Mouse (Mus musculus): ENCODE measurements around the gene Slc10a7. TPM values are rescaled to one million over a fixed set of nuclear protein-coding genes. Genes with fewer than 3 reads are reported as not detected.
"Not testable (repeated sequence)": the region's sequence is repeated elsewhere in the genome, so short reads cannot be mapped to it uniquely, and the experiment has no call there.

Gene Slc10a7
- polyA plus RNA-seq, 1 experiment, result 18.5 TPM

DNA sequence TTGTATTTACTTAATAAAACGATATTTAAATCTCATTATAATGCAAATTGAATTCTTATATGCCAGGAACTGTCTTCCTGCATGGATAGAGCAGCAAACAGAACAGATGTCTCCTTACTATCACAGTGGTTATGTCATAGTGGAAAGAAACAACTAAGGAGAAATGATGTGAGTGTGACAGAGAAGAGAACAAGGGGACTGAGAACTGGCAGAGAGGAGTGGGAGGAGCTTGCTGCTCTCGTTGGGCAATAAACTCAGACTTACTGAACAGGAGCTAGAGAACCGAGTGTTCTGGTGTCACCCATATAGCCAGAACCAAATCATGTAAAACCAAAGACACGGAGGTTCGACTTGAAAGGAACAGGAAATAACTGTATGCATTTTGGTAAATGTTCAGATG is 158.3 kb downstream of the Slc10a7 start:
- DNase-seq (ENCODE audit: low read depth), result no peak

DNA sequence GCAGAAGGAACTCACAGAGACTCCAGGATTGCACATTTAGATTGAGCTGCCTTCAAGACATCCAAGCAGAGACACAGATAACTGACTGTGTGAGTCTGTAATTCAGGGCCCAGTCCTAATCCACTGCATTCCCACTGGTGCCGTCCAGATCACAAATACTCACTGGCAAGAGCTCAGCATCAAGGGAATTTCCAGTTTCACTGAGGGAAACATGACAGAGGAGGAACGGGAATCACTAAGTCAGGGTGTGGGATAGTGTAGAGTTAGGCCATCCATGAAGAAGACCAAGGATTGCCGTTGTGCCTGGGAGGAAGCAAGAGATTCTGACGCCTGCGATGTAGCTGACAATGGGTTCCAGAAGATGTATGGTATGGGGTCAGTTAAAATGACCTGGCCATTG is 159.1 kb downstream of the Slc10a7 start:
- DNase-seq (ENCODE audit: low read depth), result no peak

DNA sequence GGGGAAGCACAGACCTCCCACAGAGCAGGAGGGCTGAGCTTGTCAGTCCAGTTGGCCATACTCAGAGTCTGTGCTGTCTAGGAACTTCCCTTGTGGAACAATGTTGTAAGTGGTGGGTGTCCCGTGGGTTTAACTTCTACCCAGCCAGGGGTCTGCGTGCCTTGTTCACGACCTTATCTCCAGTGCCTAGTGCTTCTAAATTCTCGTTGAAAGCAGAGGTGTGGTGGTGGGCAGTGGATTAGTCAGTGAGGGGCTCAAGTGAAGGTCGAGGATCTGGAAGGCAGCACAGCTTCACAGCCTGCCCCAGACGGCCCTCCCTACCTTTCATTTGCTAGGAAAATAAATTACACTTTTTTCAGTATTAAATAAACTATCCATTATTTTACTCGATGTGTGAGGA is 161.1 kb downstream of the Slc10a7 start:
- DNase-seq (ENCODE audit: low read depth), result no peak

DNA sequence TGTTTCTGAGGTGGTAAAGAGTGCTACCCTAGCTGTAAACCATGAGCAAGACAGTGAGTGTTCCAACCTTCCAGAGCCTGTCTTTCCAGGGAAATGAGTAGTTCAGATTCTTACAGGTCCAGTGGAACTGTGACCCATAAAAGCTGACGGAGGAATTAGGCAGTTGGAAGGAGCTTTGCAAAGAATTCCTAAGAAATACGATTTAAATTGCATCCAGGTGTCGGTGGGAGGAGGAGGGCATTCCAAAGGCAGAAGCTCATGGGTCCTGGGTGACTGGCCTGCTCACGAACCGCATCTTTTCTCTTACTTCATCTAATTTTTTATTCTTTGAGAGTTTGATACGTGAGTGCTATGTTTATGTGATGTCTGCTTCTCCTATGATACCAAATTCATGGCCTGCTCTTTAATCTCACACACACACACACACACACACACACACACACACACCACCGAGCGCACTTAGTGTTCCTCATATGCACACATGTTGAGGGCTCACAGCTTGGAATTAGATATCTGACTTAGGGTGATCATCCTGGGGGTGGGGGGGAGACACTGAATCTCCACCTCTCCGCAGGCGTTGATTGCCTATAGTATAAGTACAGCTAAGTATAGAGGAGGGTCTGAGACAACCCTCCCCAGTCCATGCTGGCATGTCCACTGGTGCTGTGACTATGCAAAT is 169.5 kb downstream of the Slc10a7 start:
- no peak for DNase-seq (ENCODE audit: low read depth)

DNA sequence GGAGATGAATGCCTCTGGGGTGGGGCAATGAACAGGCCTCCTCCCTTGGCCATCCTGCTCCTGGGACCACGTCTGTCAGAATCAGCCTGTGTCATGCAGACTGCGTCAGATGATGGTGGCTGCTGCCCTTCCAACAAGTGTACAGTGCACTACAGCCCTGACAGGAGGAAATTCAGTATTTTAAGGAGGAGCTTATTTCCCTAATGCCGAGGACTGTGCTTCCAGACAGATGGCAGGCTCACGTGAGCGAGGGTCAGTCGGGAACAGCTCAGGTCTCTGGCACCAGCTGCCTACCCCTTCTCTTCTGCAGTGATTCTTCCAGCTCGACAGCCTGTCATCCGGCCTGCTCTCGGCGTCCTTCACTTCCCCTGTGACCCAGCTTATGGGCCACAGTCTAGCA is 181.6 kb downstream of the Slc10a7 start:
- no peak for DNase-seq (ENCODE audit: low read depth)

DNA sequence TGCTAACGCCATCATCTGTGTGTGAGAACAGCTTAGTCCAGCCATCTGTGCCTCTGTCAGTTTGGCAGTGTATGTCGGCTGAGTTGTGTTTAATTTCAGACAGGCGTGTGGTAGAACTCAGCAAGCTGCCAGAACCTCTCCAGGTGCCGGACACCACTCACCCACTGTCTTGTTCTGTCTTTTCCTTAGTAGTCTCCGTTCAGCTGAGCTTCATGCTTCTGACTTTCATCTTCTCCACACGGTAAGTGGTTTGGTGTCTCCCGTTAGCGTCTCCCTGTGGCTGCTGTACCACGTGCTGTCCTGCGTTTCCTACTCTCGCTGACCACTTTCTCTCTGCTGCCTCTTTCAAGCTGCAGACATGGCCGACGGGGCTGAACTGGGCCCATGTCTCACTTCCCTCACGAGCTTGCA is 189.2 kb downstream of the Slc10a7 start:
- no peak for DNase-seq (ENCODE audit: low read depth)

DNA sequence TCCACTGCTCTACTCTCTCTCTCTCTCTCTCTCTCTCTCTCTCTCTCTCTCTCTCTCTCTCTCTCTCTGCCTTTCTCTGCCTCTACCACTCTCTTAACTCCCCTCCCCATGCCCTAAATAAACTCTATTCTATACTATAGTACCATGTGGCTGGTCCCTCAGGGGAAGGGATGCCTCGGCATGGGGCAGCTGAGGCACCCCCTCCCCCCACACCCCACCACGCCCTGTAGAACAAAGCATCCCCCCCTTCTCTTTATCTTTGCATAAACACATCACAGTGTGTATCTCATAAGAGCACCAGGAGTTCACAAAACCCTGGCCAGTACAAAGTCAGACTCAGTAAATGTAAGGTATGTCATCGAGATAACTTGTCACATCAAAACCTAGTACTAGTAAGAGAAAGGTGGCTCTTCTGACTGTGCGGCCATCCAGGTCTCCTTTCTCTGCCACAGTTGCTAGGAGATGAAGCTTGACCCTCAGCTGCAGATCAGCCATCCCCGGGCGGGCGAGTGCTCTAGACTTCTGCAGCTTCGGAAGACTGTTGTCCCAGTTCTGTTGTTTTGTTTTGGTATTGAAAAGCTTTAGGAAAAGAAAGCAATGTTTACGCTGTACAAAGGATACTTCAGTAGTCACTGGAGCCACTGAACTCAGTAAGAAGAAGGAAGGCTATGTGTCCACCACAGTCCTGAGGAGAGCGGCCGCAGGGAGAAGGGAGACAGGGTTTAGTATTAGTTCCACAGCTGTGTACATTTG is 194.1 kb downstream of the Slc10a7 start:
- no peak for DNase-seq (ENCODE audit: low read depth)

DNA sequence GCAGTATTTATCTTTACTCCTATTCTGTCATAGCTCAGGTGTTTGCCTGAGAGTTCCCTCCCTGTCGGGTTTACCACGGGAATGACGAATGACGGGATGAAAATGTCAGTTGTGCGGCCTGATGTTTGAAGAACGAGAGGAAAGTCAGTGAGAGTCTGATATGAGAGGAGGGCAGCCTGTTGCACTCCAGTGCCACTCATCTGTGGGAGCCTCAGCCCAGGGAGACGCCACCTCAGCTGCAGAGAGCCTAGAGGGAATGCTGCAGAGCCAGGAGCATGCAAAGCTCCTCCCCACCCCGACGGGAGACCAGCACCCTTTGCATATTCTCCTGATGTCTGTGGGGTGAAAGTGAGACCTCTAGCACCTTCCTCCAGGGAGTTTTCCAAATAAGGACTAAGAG is 196.8 kb downstream of the Slc10a7 start:
- no peak for DNase-seq (ENCODE audit: low read depth)

DNA sequence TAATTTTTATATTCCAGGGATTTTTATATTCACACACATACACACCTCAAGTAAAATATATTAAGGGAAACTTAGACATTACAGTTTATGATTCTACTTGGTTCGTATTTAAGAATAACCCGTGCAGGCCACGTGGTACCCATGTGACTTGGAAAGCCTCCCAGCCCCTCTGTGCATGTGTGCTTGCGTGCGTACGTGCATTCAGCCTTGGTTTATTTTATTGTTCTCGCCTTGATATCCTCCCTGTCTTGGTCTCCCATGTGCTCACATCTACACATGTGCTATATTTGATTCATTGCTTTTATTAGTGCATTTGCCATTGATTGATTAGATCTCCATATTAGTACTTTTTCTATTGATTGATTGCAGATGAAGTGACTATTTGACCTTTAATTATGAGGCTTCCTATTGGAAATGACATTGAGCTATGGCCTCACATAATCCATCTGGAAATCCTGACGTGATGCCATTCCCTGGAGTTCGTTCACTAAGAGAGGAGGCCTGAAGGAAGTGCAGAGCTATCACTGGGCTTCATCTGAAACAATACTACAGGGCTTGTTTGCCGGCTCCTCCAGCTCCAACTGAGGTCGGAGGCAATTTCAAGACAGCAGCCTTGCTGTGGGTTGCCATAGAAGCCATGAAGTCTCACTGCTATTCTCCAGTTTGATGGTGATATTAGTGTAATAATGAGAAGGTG is 200.9 kb downstream of the Slc10a7 start:
- DNase-seq (ENCODE audit: low read depth), result no peak

DNA sequence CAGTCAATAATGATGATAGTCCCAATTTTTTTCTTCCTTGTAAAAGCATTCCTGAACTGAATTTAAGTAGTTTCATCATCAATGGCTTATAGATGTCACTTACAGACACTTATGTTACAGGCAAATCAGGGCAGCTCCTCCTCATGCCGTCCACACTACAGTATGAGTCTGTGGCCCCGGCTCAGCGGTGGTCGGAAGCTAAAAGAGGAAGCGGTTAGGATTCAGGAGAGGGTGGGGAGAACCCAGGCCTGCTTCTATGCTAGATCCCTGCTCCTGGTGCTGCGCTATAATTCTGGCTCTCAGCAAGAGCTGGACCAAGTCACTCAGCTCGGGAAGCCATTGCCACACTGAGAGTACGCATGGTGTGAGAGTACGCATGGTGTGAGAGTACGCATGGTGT is 201.8 kb downstream of the Slc10a7 start:
- DNase-seq (ENCODE audit: low read depth), result no peak

DNA sequence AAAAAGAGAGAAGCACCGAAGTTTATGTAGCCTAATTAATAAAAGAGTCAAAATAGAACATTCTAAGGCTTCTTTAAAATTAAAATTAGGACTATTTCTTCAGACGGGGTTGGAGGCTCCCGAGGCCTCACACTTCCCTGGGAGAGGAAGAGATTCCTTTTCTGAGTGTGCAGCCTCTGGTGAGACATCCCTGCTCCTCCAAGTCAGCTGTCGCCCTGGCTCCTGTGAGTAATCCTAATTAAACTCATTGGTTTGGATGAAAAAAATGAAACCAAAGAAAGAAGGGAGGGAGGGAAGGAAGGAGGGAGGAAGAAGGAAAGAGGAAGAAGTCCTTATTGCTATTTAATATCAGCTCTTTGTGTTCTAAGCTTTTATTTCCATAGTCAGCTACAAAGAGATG is 205.7 kb downstream of the Slc10a7 start:
- DNase-seq (ENCODE audit: low read depth), result no peak

DNA sequence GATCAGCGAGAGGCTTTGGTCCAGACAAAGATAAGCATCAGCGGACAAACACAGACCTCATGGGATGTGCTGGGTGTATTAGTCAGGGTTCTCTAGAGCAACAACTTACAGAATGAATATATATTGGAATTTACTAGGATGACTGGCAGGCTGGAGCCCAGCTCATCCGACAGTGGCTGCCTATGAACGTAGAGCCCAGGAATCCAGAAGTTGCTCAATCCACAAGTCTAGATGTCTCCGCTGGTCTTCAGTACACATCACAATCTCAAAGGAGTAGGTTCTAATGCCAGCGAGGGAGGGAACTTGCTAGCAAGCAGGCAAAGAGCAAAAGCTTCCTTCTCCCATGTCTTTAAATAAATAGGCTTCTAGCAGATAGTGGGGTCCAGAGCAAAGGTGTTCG is 207.4 kb downstream of the Slc10a7 start:
- DNase-seq (ENCODE audit: low read depth), result no peak

DNA sequence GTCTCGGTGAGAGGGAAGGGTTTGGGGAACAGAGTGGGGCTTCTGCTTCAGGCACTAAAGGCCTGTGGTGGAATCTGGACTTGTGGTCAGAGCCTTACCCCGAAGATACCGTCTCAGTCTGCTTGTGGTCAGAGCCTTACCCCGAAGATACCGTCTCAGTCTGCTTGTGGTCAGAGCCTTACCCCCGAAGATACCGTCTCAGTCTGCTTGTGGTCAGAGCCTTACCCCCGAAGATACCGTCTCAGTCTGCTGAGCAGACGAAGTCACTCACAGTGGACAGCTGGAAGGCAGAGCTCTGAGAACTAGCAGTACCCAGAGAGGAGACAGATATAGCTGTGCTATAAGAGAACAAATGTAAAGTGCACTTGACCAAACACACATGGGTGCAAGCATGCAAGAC is 208.0 kb downstream of the Slc10a7 start:
- not testable (repeated sequence) for DNase-seq (ENCODE audit: low read depth)

DNA sequence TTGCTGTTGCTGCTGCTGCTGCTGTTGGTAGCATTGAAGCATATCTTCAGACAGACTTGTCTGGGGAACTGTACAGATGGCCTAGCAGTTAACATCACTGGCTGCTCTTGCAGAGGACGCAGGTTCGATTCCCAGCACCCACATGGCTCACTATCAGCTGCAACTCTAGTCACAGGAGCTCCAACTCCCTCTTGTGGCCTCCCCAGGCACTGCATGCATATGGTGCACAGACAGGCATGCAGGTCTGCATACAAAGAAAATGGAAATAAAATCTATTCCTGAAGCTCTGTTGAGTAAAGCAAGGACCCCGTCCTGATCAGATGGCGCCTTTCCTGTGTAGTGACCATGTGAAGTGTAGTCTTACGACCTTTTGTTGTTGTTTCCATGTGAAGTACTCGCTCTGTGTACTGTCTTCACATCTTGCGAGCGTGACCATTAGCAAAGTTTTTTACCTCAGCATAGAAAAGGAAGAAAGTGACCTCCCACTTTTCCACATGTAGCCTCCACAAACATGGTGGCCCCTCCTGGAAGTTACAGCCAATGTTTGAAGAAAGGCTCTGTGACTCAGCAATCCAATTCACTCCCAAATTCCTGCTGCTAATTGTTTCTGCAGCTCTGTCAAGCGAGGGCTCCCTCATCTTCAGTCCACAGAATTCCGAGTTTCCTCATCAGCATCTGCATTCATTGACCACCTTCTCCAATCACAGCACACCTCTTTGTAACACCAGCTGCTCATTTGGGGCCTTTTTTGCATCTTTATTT is 210.3 kb downstream of the Slc10a7 start:
- DNase-seq (ENCODE audit: low read depth), result no peak

DNA sequence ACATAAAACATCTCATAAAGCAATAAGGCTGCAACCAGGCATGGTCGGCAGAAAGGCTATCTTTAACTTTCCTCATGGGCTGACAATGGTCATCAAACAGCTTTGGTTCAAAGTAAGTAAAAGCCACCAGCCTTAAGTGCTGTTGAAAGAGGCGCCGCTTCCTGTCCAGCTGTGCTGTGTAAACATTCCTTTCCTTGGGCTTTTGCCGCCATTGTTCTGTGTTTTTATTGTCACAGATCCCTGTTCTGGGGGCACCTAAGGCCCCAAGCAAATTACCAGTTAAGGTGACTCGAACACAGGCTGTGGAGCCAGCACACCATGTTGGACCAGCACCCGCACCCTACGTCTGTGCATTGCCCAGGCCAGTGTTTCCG is 210.9 kb downstream of the Slc10a7 start:
- no peak for DNase-seq (ENCODE audit: low read depth)

DNA sequence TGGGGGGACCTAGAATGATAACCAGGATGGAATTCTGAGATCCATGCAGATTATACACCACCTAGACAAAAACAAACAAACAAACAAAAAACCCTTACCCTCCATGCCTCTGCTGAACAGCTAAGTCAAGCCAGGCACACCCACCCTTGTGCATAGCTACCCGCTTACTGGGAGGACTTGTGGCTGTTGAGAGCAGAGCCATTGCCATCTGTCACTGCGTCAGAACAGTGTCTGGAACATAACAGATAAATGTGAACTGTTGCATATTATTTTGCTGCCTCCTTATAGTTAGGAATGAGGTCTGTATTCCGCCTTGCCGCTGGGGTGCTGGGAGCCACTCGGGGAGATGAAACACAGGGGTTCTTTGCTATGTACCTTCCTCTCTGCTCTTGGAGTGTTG is 212.4 kb downstream of the Slc10a7 start:
- DNase-seq (ENCODE audit: low read depth), result no peak

DNA sequence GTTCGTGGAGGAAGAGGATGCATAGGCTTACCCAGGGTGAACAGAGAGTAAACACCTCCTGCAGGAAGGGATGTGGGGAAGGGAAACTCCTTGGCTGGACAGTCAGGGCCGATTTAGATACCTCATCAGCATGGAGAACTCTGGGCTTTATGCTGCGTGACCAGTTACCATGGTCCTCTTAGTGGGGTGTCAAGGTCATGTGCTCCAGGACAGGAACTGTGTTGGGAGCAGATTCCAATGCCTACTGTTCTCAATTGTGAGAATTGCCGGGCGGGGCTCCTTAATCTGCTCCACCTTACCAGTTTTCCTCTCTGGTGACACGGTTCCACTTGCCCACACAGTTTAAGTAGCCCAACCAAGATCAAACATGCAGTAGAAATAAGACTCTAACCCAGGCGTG is 213.1 kb downstream of the Slc10a7 start:
- no peak for DNase-seq (ENCODE audit: low read depth)

DNA sequence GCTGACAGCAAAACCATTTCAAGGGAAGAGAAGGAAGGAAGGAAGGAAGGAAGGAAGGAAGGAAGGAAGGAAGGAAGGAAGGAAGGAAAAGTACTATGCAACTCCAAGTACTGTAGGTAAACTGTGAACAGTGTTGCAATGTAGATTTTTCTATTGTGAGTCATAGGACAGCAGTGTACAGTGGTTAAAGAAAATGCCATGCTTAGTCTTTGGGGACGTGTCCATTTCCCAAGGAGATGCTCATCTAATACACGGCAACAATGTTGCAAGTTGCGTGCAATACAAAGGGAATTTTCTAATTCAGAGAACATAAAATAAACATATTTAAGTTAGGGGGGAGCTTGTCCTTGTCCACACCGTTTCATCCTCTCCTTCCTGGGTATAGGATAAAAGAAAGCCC is 215.7 kb downstream of the Slc10a7 start:
- no peak for DNase-seq (ENCODE audit: low read depth)

DNA sequence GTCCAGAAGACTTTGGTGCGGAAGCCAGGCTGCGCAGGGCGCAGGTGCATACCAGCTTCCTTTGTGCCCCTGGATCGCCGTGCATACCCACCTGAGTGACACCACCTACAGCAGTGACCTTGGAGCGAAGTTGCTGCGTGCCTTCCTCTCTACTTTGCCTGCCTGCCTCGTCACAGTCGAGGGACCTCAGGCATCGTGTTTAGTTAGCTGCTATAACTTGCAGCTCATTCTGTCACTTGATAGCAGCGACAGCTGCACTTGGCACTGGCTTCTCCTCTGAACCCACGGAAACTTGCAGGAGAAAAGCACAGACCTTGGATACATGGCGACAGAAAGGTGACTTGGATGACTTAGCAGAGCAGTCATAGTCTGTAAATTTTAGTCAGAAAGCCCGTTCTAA is 219.1 kb downstream of the Slc10a7 start:
- no peak for DNase-seq (ENCODE audit: low read depth)

DNA sequence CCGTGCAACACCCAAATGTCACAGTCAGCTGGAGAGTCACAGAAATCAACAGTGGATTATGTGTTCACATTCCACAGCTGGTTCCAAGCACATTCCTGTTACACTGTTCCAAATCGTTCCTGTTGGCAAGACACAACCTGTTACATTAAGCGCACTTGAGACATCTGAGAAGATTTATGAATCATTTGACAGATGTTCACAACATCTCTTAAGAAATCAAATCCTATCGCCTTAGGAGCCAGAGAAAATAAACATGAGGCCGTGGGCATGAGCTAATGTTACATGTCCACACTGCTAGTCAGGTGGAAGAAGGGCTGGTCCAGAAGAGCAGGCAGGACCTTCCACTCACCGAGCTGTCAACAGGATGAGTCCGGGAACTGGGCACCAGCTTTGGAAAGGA is 223.3 kb downstream of the Slc10a7 start:
- DNase-seq (ENCODE audit: low read depth), result peak; percentile 97

DNA sequence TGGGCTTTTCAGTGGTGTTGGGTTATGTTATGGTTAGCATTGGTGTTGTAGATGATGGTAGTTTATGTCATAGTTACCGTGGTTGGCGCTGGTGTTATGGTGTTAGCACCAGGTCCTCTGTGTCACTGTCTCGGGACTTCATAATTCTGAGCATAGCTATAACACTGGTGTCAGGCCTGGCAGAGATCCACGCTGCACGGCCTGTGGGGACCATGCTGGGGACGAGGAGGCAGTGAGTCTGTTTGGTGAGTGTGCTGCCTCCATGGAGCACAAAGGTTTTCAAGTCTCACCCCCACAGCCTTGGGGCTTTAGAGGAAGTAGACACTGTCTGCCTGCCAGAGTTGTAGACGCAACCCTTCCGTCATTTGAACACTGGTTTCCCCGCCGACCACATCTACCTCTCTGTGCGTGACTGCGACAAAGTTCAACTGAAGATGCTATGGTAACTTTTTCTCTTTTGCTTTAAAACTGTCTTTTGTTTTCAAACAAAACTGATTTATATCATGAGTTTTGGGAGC is 223.9 kb downstream of the Slc10a7 start:
- DNase-seq (ENCODE audit: low read depth), result no peak
